Mouse (Mus musculus) heart, postnatal 0 days (tissue): Measurements from ENCODE around the gene Cfap43.
A peak's percentile ranks its signal among the peaks of the same experiment; 100 is the strongest.

Source experiments
- CTCF ChIP-seq: IDR thresholded peaks from 2 replicates; pipeline ENCODE4 v1.5.1; 2016; ENCODE audit warnings: antibody characterized with exemption, control low read depth, low read depth
- EP300 ChIP-seq: IDR thresholded peaks from 2 replicates; pipeline ENCODE4 v1.6.1; 2016; ENCODE audit warnings: antibody characterized with exemption, low read depth

GRCm38 (mm10) chr19:47795009-47795728 lies 123.9 kb downstream of the Cfap43 start:
- peak; percentile 69 for TF ChIP-seq CTCF
- no peak for TF ChIP-seq EP300
